Mouse (Mus musculus): ENCODE data around the gene Grk6. TPM values are rescaled to one million over a fixed set of nuclear protein-coding genes. Genes with fewer than 3 reads are reported as not detected.

Grk6 gene
- polyA plus RNA-seq, 1 experiment: 9.5 TPM

DNA sequence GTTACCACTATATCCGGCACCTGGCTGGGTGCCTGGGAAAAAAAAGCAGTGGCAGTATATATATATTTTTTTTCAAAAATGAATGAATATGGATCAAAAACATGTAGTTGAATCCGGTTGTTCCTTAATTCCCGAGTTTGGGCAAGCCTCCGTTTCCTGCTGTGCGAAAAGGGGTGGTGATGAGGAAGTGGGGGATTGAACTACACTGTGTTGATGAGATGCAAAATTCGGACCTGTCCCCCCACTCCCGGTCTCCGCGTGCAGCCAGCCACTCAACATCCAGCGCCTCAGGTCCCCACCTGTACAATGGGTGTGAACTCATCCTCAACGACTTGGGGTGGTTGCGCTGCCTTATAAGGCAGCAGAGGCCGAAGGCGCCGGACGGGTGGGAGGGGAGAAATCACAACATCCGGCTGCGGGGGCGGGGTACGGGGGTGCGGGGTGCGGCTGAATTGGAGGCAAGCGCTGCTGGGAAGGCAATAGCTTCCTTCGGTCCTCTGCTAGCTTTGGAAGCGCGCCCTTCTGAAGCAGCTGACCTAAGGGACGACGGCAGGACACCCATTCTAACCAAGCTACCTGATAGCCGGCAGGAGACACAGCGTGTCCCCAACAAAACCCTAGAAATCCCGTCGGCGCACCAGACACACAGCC, 461 bp upstream of the Grk6 start:
- peak overlapping the region; percentile 97 for H3K4me3 ChIP-seq (replicated peaks)
- TF ChIP-seq TAL1 (IDR thresholded peaks at IDR 0.05; ENCODE audit: low read length): no peak
- no peak for TF ChIP-seq GATA1 (IDR thresholded peaks at IDR 0.05; ENCODE audit: low read length)
- peaks cover 5% of the 10 kb centered on the region for H3K27me3 ChIP-seq (ENCODE audit: control insufficient read depth)
- no peaks in the 10 kb centered on the region for H3K9me3 ChIP-seq (ENCODE audit: control insufficient read depth, low read length)
- peaks cover 28% of the 10 kb centered on the region for H3K36me3 ChIP-seq (ENCODE audit: control insufficient read depth)
- peaks cover 53% of the 10 kb centered on the region for H3K4me1 ChIP-seq (ENCODE audit: control insufficient read depth)

DNA sequence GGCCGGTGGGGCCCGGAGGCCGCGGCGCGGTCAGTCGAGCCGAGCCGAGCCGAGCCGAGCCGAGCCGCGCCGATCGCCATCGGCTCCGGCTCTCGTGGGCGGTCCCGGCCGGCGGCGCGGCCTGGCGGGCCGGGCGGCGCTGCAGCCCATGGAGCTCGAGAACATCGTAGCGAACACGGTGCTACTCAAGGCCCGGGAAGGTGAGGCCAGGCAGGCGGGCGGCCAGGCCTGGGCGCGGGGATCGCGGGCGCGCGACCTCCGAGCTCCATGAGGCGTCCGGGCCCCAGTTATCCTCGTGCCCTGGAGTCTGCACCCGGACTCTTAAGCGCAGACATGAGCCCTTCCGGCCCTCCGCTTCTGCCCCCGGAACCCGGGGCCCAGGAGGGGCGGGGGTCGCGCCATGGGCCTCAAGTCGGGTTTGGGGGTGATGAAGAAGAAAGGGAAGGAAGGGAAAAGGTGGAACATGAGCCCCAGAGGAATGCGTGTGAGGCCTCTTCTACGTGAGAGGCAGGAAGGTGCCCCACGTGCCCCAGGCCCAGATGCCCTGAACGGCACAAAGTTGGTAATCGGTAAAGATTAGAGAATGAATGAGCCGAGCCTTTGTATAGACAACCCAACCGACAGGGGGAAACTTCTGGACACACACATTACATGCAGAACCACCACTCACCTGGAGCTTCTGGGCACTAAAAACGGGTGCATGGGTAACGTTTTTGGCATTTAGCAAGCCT, 654 bp downstream of the Grk6 start:
- no peak for TF ChIP-seq TAL1 (IDR thresholded peaks at IDR 0.05; ENCODE audit: low read length)
- TF ChIP-seq GATA1 (IDR thresholded peaks at IDR 0.05; ENCODE audit: low read length): no peak
- peak overlapping the region; percentile 97 for H3K4me3 ChIP-seq (replicated peaks)
- H3K9me3 ChIP-seq (ENCODE audit: control insufficient read depth, low read length): no peaks in the 10 kb centered on the region
- H3K4me1 ChIP-seq (ENCODE audit: control insufficient read depth): peaks cover 62% of the 10 kb centered on the region
- peaks cover 5% of the 10 kb centered on the region for H3K27me3 ChIP-seq (ENCODE audit: control insufficient read depth)
- peaks cover 40% of the 10 kb centered on the region for H3K36me3 ChIP-seq (ENCODE audit: control insufficient read depth)

DNA sequence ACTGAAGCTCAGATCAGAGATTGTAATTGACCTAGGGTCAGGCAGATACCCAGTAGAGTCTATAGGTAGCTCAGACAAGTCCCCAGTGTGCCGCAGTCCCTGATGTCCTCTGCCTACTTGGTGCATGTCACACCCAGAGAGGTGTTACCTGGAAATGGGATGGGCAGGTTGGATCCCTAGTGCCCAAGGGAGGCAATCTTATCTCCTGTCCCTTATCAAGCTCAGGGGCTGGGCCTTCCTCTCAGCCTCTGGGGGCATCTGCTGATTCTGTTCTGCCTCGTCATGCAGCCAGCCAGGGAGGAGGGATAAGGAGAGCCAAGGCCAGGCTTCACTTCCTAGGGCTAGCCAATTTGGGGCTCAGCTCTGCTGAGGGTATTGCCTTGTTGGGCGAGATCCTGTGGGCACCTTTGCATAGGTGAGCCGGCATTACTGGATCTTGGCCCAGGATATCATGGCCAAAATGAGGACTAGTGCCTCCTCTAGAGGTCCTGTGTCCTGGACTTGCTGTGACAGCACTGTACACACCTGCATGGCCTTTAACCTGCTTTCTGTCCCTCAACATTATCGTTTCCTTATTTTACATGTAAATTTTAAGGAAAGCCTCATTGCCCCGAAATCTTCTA, 1.7 kb downstream of the Grk6 start:
- Histone ChIP-seq H3K9me3 (ENCODE audit: control insufficient read depth, low read length) (no peaks in the 10 kb centered on the region), H3K4me1 (ENCODE audit: control insufficient read depth) (peaks cover 62% of the 10 kb centered on the region), H3K4me3 (replicated peaks) (peak overlapping the region; percentile 97)

DNA sequence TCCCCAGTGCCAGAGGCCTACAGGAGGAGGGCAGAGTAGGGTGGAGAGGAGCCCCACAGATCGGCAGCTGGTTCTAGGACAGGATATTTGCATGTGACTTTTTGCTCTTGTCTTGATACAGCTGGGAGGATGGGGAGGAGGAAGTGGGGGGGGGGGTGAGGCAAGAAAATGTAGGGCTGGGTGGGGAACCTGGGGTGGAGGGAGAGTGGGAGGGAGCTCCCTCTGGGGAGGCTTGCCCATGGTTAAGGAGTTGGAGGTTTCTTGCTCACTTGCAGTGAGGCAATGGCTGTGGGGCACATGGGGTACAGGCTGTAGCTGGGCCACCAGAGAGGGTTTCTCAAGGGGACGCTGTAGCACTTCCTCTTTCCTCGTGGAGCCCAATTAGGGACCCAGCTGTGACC, 2.7 kb downstream of the Grk6 start:
- Histone ChIP-seq H3K36me3 (ENCODE audit: control insufficient read depth) (peaks cover 60% of the 10 kb centered on the region), H3K4me1 (ENCODE audit: control insufficient read depth) (peaks cover 62% of the 10 kb centered on the region), H3K27me3 (ENCODE audit: control insufficient read depth) (peaks cover 5% of the 10 kb centered on the region), H3K9me3 (ENCODE audit: control insufficient read depth, low read length) (no peaks in the 10 kb centered on the region), H3K4me3 (replicated peaks) (peak overlapping the region; percentile 97)
- TF ChIP-seq TAL1 (IDR thresholded peaks at IDR 0.05; ENCODE audit: low read length): no peak
- TF ChIP-seq GATA1 (IDR thresholded peaks at IDR 0.05; ENCODE audit: low read length): no peak

More for the DNA sequence above, 1.7 kb downstream of the Grk6 start:
- Histone ChIP-seq H3K36me3 (ENCODE audit: control insufficient read depth) (peaks cover 50% of the 10 kb centered on the region), H3K27me3 (ENCODE audit: control insufficient read depth) (peaks cover 5% of the 10 kb centered on the region)
- TF ChIP-seq GATA1 (IDR thresholded peaks at IDR 0.05; ENCODE audit: low read length) (peak; percentile 98), TAL1 (IDR thresholded peaks at IDR 0.05; ENCODE audit: low read length) (peak; percentile 50; the same call in 2 of the 3 replicates)

DNA sequence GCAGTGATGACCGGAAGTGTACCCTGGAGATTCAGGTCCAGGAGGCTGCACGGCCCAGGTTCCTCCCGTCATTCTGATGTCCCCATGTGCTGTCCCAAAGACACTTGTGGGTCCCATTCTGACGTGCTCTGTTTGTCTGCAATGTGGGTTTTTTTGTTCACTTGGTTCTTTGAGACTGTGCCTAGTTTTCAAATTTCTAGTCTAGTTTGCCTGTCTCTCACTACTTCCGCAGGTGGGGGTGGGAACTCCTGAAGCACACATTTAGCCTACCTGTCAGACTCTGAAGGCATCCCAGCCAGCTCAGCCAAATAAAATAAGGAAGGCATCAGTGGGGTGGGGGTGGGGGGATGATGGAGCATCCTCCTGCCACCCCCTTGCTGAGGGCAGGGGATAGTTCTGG, 3.3 kb downstream of the Grk6 start:
- Histone ChIP-seq H3K9me3 (ENCODE audit: control insufficient read depth, low read length) (no peaks in the 10 kb centered on the region), H3K4me1 (ENCODE audit: control insufficient read depth) (peaks cover 62% of the 10 kb centered on the region), H3K27me3 (ENCODE audit: control insufficient read depth) (peaks cover 3% of the 10 kb centered on the region), H3K36me3 (ENCODE audit: control insufficient read depth) (peaks cover 66% of the 10 kb centered on the region), H3K4me3 (replicated peaks) (no peak overlapping the region)
- TF ChIP-seq GATA1 (IDR thresholded peaks at IDR 0.05; ENCODE audit: low read length): no peak
- TF ChIP-seq TAL1 (IDR thresholded peaks at IDR 0.05; ENCODE audit: low read length): no peak

DNA sequence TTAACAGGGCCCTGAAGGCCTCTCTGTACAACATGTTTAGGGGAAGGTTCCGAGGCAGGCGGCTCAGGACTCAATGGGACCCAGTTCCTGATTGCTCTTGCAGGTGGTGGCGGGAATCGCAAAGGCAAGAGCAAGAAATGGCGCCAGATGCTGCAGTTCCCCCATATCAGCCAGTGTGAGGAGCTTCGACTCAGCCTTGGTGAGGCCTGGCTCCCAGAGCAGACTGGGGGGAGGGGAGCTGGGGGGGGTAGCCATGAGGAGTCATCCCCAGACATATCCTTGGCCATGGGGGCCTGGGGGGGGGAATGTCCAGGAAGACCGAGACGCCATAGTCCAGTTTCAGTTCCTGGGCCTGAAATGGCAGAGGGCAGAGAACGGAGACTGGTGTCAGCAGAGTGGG, 4.3 kb downstream of the Grk6 start:
- peaks cover 55% of the 10 kb centered on the region for H3K4me1 ChIP-seq (ENCODE audit: control insufficient read depth)

DNA sequence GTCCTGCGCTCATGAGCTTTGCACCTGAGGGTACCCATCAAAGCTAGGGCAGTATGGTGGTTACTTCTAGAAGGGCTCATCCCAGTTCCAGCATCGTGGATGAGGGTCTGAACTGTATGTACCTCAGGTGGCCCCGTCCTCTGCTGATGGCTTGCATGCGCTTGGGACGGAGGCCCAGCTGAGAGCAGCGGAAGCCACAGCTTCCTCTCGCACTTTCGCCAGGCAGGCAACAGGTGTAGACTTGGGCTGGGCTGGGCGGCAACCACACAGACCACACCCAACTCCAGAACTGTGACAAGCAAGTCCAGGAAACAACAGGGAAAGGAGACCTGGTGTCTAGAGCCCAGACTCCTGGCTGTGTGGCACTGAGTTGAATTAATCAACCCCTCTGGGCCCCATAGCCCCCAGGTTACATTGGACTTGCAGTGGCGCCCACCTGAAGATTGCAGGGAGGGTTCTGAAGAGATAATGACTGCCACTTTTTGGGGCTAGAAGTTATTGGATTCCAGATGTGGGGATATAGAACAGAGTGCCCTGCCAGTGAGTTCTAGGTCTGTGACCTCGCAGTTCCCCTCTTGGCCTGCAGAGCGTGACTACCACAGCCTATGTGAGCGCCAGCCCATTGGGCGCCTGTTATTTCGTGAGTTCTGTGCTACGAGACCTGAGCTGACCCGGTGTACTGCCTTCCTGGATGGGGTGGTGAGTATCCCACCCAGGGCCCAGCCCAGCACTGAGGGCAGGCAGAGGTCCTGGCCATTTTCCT, 5.0 kb downstream of the Grk6 start:
- Histone ChIP-seq H3K27me3 (ENCODE audit: control insufficient read depth) (no peaks in the 10 kb centered on the region), H3K9me3 (ENCODE audit: control insufficient read depth, low read length) (no peaks in the 10 kb centered on the region), H3K4me1 (ENCODE audit: control insufficient read depth) (peaks cover 51% of the 10 kb centered on the region), H3K4me3 (replicated peaks) (no peak overlapping the region), H3K36me3 (ENCODE audit: control insufficient read depth) (peaks cover 83% of the 10 kb centered on the region)
- TF ChIP-seq TAL1 (IDR thresholded peaks at IDR 0.05; ENCODE audit: low read length) (no peak), GATA1 (IDR thresholded peaks at IDR 0.05; ENCODE audit: low read length) (no peak)

More for the DNA sequence above, 4.3 kb downstream of the Grk6 start:
- Histone ChIP-seq H3K27me3 (ENCODE audit: control insufficient read depth) (no peaks in the 10 kb centered on the region), H3K36me3 (ENCODE audit: control insufficient read depth) (peaks cover 76% of the 10 kb centered on the region), H3K9me3 (ENCODE audit: control insufficient read depth, low read length) (no peaks in the 10 kb centered on the region), H3K4me3 (replicated peaks) (no peak overlapping the region)
- TF ChIP-seq TAL1 (IDR thresholded peaks at IDR 0.05; ENCODE audit: low read length): no peak
- no peak for TF ChIP-seq GATA1 (IDR thresholded peaks at IDR 0.05; ENCODE audit: low read length)

DNA sequence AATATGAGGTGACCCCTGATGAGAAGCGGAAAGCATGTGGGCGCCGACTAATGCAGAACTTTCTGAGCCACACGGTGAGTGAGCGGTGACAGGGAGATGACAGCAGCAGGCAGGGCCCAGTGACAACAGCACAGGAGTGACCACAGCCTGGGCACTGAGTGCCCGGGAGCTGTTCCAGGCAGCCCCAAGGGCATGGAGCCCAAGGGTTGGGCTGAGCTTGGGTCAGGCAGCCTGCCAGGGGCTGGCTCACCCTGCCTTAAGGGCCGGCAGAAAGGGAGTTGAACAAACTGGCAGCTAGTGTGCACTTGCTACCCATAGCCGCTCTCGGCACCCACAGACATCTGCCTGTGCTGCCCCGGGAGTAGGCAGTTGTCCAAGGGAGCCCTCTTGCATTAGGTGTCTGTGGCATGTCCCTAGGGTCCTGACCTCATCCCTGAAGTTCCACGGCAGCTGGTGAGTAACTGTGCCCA, 5.7 kb downstream of the Grk6 start:
- no peaks in the 10 kb centered on the region for H3K9me3 ChIP-seq (ENCODE audit: control insufficient read depth, low read length)
- TF ChIP-seq GATA1 (IDR thresholded peaks at IDR 0.05; ENCODE audit: low read length) (no peak), TAL1 (IDR thresholded peaks at IDR 0.05; ENCODE audit: low read length) (no peak)
- no peaks in the 10 kb centered on the region for H3K27me3 ChIP-seq (ENCODE audit: control insufficient read depth)
- peaks cover 90% of the 10 kb centered on the region for H3K36me3 ChIP-seq (ENCODE audit: control insufficient read depth)
- no peak overlapping the region for H3K4me3 ChIP-seq (replicated peaks)
- peaks cover 48% of the 10 kb centered on the region for H3K4me1 ChIP-seq (ENCODE audit: control insufficient read depth)
